Mouse (Mus musculus) kidney, postnatal 0 days (tissue): ENCODE measurements around the gene Serpina9. TPM values are rescaled to one million over a fixed set of nuclear protein-coding genes. Genes with fewer than 3 reads are reported as not detected.

Source experiments
- ATAC-seq: fragments of 200-750 bp; cut with Nextera tagmentation; replicated peaks from 2 replicates; pipeline ENCODE4 v1.8.0; 2017; ENCODE audit warnings: low read depth, moderate number of reproducible peaks, moderate TSS enrichment, moderate library complexity; ENCODE audit not compliant: low FRiP score
- DNase-seq: peaks from one replicate; pipeline ENCODE4 v3.0.0-alpha.2; 2016; ENCODE audit warnings: low spot score
- H3K27ac ChIP-seq: fragments of 300-500 bp; sonication (generic); 2 replicates; pipeline ENCODE4 v1.5.1; 2014; ENCODE audit warnings: mild to moderate bottlenecking
- H3K27me3 ChIP-seq: fragments of 300-500 bp; sonication (generic); 2 replicates; pipeline ENCODE4 v1.6.1; 2014; ENCODE audit warnings: low read length, mixed read lengths; ENCODE audit not compliant: insufficient read depth
- H3K36me3 ChIP-seq: fragments of 300-500 bp; sonication (generic); 2 replicates; pipeline ENCODE4 v1.6.1; 2014; ENCODE audit warnings: low read length, mixed read lengths; ENCODE audit not compliant: insufficient read depth
- H3K4me1 ChIP-seq: fragments of 300-500 bp; sonication (generic); replicated peaks from 2 replicates; pipeline ENCODE4 v1.6.1; 2014; ENCODE audit warnings: antibody characterized with exemption, low read length, mixed read lengths; ENCODE audit not compliant: insufficient read depth
- H3K4me2 ChIP-seq: fragments of 300-500 bp; sonication (generic); 2 replicates; pipeline ENCODE4 v1.6.1; 2014; ENCODE audit warnings: mild to moderate bottlenecking, low read length, moderate library complexity, mixed read lengths
- H3K4me3 ChIP-seq: fragments of 300-500 bp; sonication (generic); replicated peaks from 2 replicates; pipeline ENCODE4 v1.5.1; 2014; ENCODE audit warnings: low read depth, low read length
- H3K9ac ChIP-seq: fragments of 300-500 bp; sonication (generic); 2 replicates; pipeline ENCODE4 v1.6.1; 2014; ENCODE audit warnings: low read depth, low read length
- H3K9me3 ChIP-seq: fragments of 300-500 bp; sonication (generic); replicated peaks from 2 replicates; pipeline ENCODE4 v1.6.1; 2016; ENCODE audit warnings: low read length, inconsistent platforms, mixed read lengths
- CTCF ChIP-seq: IDR thresholded peaks from 2 replicates; pipeline ENCODE4 v1.5.1; 2016; ENCODE audit warnings: antibody characterized with exemption, low read depth, mild to moderate bottlenecking, moderate library complexity
- WGBS: fragments of 180-500 bp; shearing (Covaris S2); extraction: QIAGEN DNeasy Blood & Tissue Kit; methylation state at CpG from one replicate; pipeline ENCODE4 v1.1.7; 2014; 5-methylcytosine and 5-hydroxymethylcytosine counted together
- polyA plus RNA-seq: library from polyadenylated mRNA; unstranded; fragments of >200 nt; fragmentation: Nextera tagmentation; extraction: Ambion mirVana; gene quantifications from 2 replicates; pipeline ENCODE4 v1.2.1, GENCODE M21; 2015

The Serpina9 gene
- polyA plus RNA-seq, 1 experiment from 2014 or later, result not detected

- no peaks in the 10 kb centered on the region for H3K9me3 ChIP-seq
- H3K36me3 ChIP-seq, result no peaks in the 10 kb centered on the region
- ATAC-seq, result no peak
- no peaks in the 10 kb centered on the region for H3K4me1 ChIP-seq
- DNase-seq, result no peak
- no peak overlapping the region for H3K27ac ChIP-seq
- WGBS, result 75% methylated on average over 8 of the region's 8 CpGs
- no peak overlapping the region for H3K4me3 ChIP-seq
- no peaks in the 10 kb centered on the region for H3K27me3 ChIP-seq
- no peak overlapping the region for H3K4me2 ChIP-seq
- TF ChIP-seq CTCF, result no peak
- H3K9ac ChIP-seq, result no peak overlapping the region
Observed at GRCm38 (mm10) chr12:104045713-104046112, 32.2 kb upstream of the Serpina9 start.

GRCm38 (mm10) chr12:104044343-104044742, 30.8 kb upstream of the Serpina9 start, which contains the start of gene Serpina12:
Gene Serpina12 (minus strand): TSS chr12:104044443.
- H3K27ac ChIP-seq, result no peak within 1 kb of the TSS
- H3K9me3 ChIP-seq, result no peaks in the 10 kb centered on the region
- no peak for ATAC-seq
- no peak for TF ChIP-seq CTCF
- no peaks in the 10 kb centered on the region for H3K27me3 ChIP-seq
- H3K36me3 ChIP-seq, result no peaks in the 10 kb centered on the region
- H3K4me3 ChIP-seq, result no peak within 1 kb of the TSS
- H3K4me2 ChIP-seq, result no peak within 1 kb of the TSS
- H3K9ac ChIP-seq, result no peak within 1 kb of the TSS
- no peak for DNase-seq
- no peaks in the 10 kb centered on the region for H3K4me1 ChIP-seq
- WGBS, result 85% methylated on average over 7 of the region's 7 CpGs

- no peak for TF ChIP-seq CTCF
- no peak overlapping the region for H3K4me3 ChIP-seq
- H3K4me2 ChIP-seq, result no peak overlapping the region
- H3K9ac ChIP-seq, result no peak overlapping the region
- 92% methylated on average over 2 of the region's 2 CpGs for WGBS
- no peaks in the 10 kb centered on the region for H3K36me3 ChIP-seq
- no peaks in the 10 kb centered on the region for H3K9me3 ChIP-seq
- no peaks in the 10 kb centered on the region for H3K4me1 ChIP-seq
- no peak for ATAC-seq
- no peak for DNase-seq
- no peaks in the 10 kb centered on the region for H3K27me3 ChIP-seq
- H3K27ac ChIP-seq, result no peak overlapping the region
Observed at GRCm38 (mm10) chr12:104042753-104043152, 29.2 kb upstream of the Serpina9 start.

GRCm38 (mm10) chr12:104041401-104041800, 27.8 kb upstream of the Serpina9 start:
- ATAC-seq (no peak), DNase-seq (no peak)
- no peak for TF ChIP-seq CTCF
- H3K4me2 ChIP-seq, result no peak overlapping the region
- H3K4me1 ChIP-seq, result no peaks in the 10 kb centered on the region
- no peaks in the 10 kb centered on the region for H3K9me3 ChIP-seq
- H3K36me3 ChIP-seq, result no peaks in the 10 kb centered on the region
- H3K9ac ChIP-seq, result no peak overlapping the region
- H3K4me3 ChIP-seq, result no peak overlapping the region
- H3K27ac ChIP-seq, result no peak overlapping the region
- WGBS, result 74% methylated on average over 6 of the region's 6 CpGs
- H3K27me3 ChIP-seq, result no peaks in the 10 kb centered on the region

GRCm38 (mm10) chr12:104038181-104038580, 24.6 kb upstream of the Serpina9 start:
- Histone ChIP-seq H3K9ac (no peak overlapping the region), H3K4me2 (no peak overlapping the region), H3K4me1 (no peaks in the 10 kb centered on the region), H3K27me3 (no peaks in the 10 kb centered on the region), H3K36me3 (no peaks in the 10 kb centered on the region), H3K9me3 (no peaks in the 10 kb centered on the region), H3K27ac (no peak overlapping the region), H3K4me3 (no peak overlapping the region)
- ATAC-seq (no peak), DNase-seq (no peak)
- 90% methylated on average over 7 of the region's 7 CpGs for WGBS
- no peak for TF ChIP-seq CTCF

- 93% methylated on average over 1 of the region's 1 CpGs for whole genome bisulfite sequencing
- Histone ChIP-seq H3K4me3 (no peak overlapping the region), H3K9ac (no peak overlapping the region), H3K27me3 (no peaks in the 10 kb centered on the region), H3K4me2 (no peak overlapping the region), H3K36me3 (no peaks in the 10 kb centered on the region), H3K27ac (no peak overlapping the region), H3K4me1 (no peaks in the 10 kb centered on the region), H3K9me3 (no peaks in the 10 kb centered on the region)
- DNase-seq (no peak), ATAC-seq (no peak)
- no peak for TF ChIP-seq CTCF
Observed at GRCm38 (mm10) chr12:104033752-104034151, 20.2 kb upstream of the Serpina9 start.

- 43% methylated on average over 8 of the region's 8 CpGs for WGBS
- DNase-seq (peak; percentile 24), ATAC-seq (no peak)
Observed at GRCm38 (mm10) chr12:104029986-104030385, 16.4 kb upstream of the Serpina9 start.

More at GRCm38 (mm10) chr12:104029986-104030385, 16.4 kb upstream of the Serpina9 start:
- no peak overlapping the region for H3K4me3 ChIP-seq
- H3K36me3 ChIP-seq, result no peaks in the 10 kb centered on the region
- no peak overlapping the region for H3K27ac ChIP-seq
- H3K4me1 ChIP-seq, result no peaks in the 10 kb centered on the region
- H3K9me3 ChIP-seq, result no peaks in the 10 kb centered on the region
- no peak overlapping the region for H3K4me2 ChIP-seq
- no peak overlapping the region for H3K9ac ChIP-seq
- no peaks in the 10 kb centered on the region for H3K27me3 ChIP-seq
- peak; percentile 69 for TF ChIP-seq CTCF
